Mouse (Mus musculus) heart, postnatal 0 days (tissue): ENCODE results near the gene Ecsit.

Experiments used
- CTCF ChIP-seq: IDR thresholded peaks from 2 replicates; pipeline ENCODE4 v1.5.1; 2016; ENCODE audit warnings: antibody characterized with exemption, control low read depth, low read depth
- EP300 ChIP-seq: IDR thresholded peaks from 2 replicates; pipeline ENCODE4 v1.6.1; 2016; ENCODE audit warnings: antibody characterized with exemption, low read depth

DNA sequence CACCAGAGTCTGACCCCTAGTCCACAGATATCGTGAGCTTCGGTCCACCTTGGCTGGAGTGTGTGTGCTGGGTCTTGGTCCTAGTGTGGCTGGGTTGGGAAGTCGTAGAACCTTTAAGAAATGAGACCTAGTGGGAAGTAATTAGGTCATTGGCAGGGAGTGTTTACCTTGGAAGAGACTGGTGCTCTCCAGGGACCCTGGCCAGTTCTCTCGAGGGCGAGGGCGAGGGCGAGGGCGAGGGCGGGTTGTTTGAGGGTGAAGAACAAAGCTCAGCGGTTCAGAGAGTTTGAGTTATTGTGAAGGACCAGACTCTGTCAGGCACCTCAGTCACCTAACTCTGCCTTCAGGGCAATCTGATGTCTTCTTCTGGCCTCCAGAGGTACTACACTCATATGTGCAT is 47.4 kb downstream of the Ecsit start:
- TF ChIP-seq EP300 (no peak), CTCF (no peak)
